In genomic region chr1:157137132-157137853, GRCm38 (mm10) we compare ENCODE assay signal across 10 mouse cellular contexts. TPM values are rescaled to one million over a fixed set of nuclear protein-coding genes. Genes with fewer than 3 reads are reported as not detected.
DNase-seq lines count a peak whose midpoint lies in the region; ATAC-seq and TF ChIP-seq lines count a peak whose summit lies in the region.
"Had no signal": no experiment of that assay in that cellular context is flagged by ENCODE, and none has a peak within 500 bp of the region (broad histone marks: within the 10 kb centered on the region; RNA-seq: fewer than 3 reads in every experiment).

No protein-coding gene starts in this region.

- no peaks in the 10 kb centered on the region for H3K4me1 ChIP-seq in kidney, adult 2 months (ENCODE audit: control insufficient read depth, insufficient read depth, low read length)

- no peak for TF ChIP-seq CTCF in kidney, adult 2 months (conservative IDR thresholded peaks at IDR 0.05; ENCODE audit: insufficient read depth, insufficient read length, low read depth, low read length)

- peak; percentile 3 for DNase-seq in kidney, adult 2 months
- DNase-seq in kidney, postnatal 14 days = no peak
- peak; percentile 12 for DNase-seq in MN1 (ENCODE audit: low spot score)
- DNase-seq in cerebellum, adult 11 months = peak; percentile 38
- peak; percentile 10 for DNase-seq in layer of hippocampus, adult 9-10 months (ENCODE audit: low spot score)
- no peak for DNase-seq in left cerebral cortex, adult 18-20 months (ENCODE audit: low spot score in 2 of 2)

- no peaks in the 10 kb centered on the region; the same call in 1 of the 2 replicates for H3K36me3 ChIP-seq in kidney, adult 2 months (ENCODE audit: control insufficient read depth, insufficient read depth, low read length)

- no peak overlapping the region for H3K4me3 ChIP-seq in kidney, adult 2 months (ENCODE audit: insufficient read depth, low read depth, low read length)
- H3K4me3 ChIP-seq: erythroblast, embryonic 14.5 days had no signal

- no peaks in the 10 kb centered on the region for H3K27me3 ChIP-seq in kidney, adult 2 months (replicated peaks; ENCODE audit: control insufficient read depth, insufficient read depth, low read length)

- no peak for ATAC-seq in activated CD4-positive, CD25-positive, alpha-beta regulatory T cell, adult 4 months
- no peak for ATAC-seq in erythroblast, adult 5-6 weeks (replicated peaks; ENCODE audit: low FRiP score, poor library complexity, severe bottlenecking)

- H3K27ac ChIP-seq in kidney, adult 2 months (ENCODE audit: insufficient read depth, low read depth, low read length) = no peak overlapping the region

- 79% methylated on average over 9 of the region's 9 CpGs for WGBS in kidney, adult 2 months

- no peak for TF ChIP-seq POLR2A in kidney, adult 2 months (IDR thresholded peaks at IDR 0.05; ENCODE audit: low read depth, low read length)

RNA-seq across cellular contexts. Expression of gene Tex35, which starts 28.8 kb away (rescaled TPM):
- polyA plus RNA-seq in kidney, adult 2 months (2012; rRNA removed) = 0.12 and 0.13 TPM in 2 replicates
- under 1 TPM in 1 of 2 experiments, not detected in 1; 0.62 TPM for polyA plus RNA-seq in activated CD4-positive, CD25-positive, alpha-beta regulatory T cell, adult 4 months (2017; shearing (Covaris generic))
- not detected in 2 replicates for total RNA-seq in erythroblast, adult 5-6 weeks (2015; ENCODE audit: low replicate concordance)
- not detected in 2 replicates for total RNA-seq in erythroblast, adult 5-6 weeks (2017; ENCODE audit: low replicate concordance)
- not detected for total RNA-seq in left cerebral cortex, adult 18-20 months (2021)
- polyA plus RNA-seq: erythroblast, embryonic 14.5 days; neural tube, embryonic 11.5 days had no signal

Comparison
In these comparisons a context has a peak if more than half of its experiments do, and no peak if none do; other contexts are left out.
1. DNase-seq: peak in kidney, adult 2 months (single experiment), MN1 (single experiment), cerebellum, adult 11 months (single experiment) and layer of hippocampus, adult 9-10 months (single experiment); none in kidney, postnatal 14 days (single experiment) and left cerebral cortex, adult 18-20 months (0 of 2).